Mouse (Mus musculus) midbrain, postnatal 0 days (tissue): ENCODE measurements at regions not wholly inside any gene's neighbourhood (a gene's known extent, or its start where the extent isn't known, plus 50 kb on each side); places are given as distances from the start of the nearest gene placed in this dataset.

Experiments used
- ATAC-seq: fragments of 200-750 bp; cut with Nextera tagmentation; 2 replicates; pipeline ENCODE4 v1.8.0; 2017; ENCODE audit warnings: moderate number of reproducible peaks, mild to moderate bottlenecking, moderate TSS enrichment, moderate library complexity; ENCODE audit not compliant: low FRiP score
- DNase-seq: peaks from one replicate; pipeline ENCODE4 v3.0.0-alpha.2; 2015; ENCODE audit warnings: low spot score
- H3K27ac ChIP-seq: fragments of 300-500 bp; sonication (generic); 2 replicates; pipeline ENCODE4 v1.5.1; 2014; ENCODE audit warnings: low read depth, mild to moderate bottlenecking, low read length, mixed read lengths
- H3K27me3 ChIP-seq: fragments of 300-500 bp; sonication (generic); 2 replicates; pipeline ENCODE4 v1.6.1; 2014; ENCODE audit warnings: low read length, control low read depth, mixed read lengths; ENCODE audit not compliant: insufficient read depth
- H3K36me3 ChIP-seq: fragments of 300-500 bp; sonication (generic); 2 replicates; pipeline ENCODE4 v1.6.1; 2014; ENCODE audit warnings: low read length, control low read depth, mixed read lengths; ENCODE audit not compliant: insufficient read depth
- H3K4me1 ChIP-seq: fragments of 300-500 bp; sonication (generic); 2 replicates; pipeline ENCODE4 v1.6.1; 2014; ENCODE audit warnings: mild to moderate bottlenecking, control low read depth, antibody characterized with exemption, low read length, mixed read lengths; ENCODE audit not compliant: insufficient read depth
- H3K4me2 ChIP-seq: fragments of 300-500 bp; sonication (generic); 2 replicates; pipeline ENCODE4 v1.6.1; 2014; ENCODE audit warnings: low read depth, mild to moderate bottlenecking, low read length, mixed read lengths; ENCODE audit not compliant: poor library complexity, severe bottlenecking
- H3K4me3 ChIP-seq: fragments of 300-500 bp; sonication (generic); 2 replicates; pipeline ENCODE4 v1.5.1; 2014; ENCODE audit warnings: low read depth, mild to moderate bottlenecking, low read length, moderate library complexity
- H3K9ac ChIP-seq: fragments of 300-500 bp; sonication (generic); replicated peaks from 2 replicates; pipeline ENCODE4 v1.6.1; 2014; ENCODE audit warnings: mild to moderate bottlenecking, low read length, moderate library complexity, mixed read lengths; ENCODE audit not compliant: poor library complexity, severe bottlenecking
- H3K9me3 ChIP-seq: fragments of 300-500 bp; sonication (generic); 2 replicates; pipeline ENCODE4 v1.6.1; 2016; ENCODE audit warnings: low read length, control low read depth
- CTCF ChIP-seq: IDR thresholded peaks from 2 replicates; pipeline ENCODE4 v1.5.1; 2016; ENCODE audit warnings: antibody characterized with exemption, mild to moderate bottlenecking
- WGBS: fragments of 180-500 bp; shearing (Covaris S2); extraction: QIAGEN DNeasy Blood & Tissue Kit; methylation state at CpG from one replicate; pipeline ENCODE4 v1.1.7; 2014; 5-methylcytosine and 5-hydroxymethylcytosine counted together

- Histone ChIP-seq H3K9me3 (peaks cover 8% of the 10 kb centered on the region; the same call in 1 of the 2 replicates), H3K4me2 (no peak overlapping the region), H3K27me3 (no peaks in the 10 kb centered on the region), H3K4me1 (peaks cover 3% of the 10 kb centered on the region; the same call in 1 of the 2 replicates), H3K4me3 (no peak overlapping the region), H3K27ac (no peak overlapping the region), H3K9ac (no peak overlapping the region), H3K36me3 (no peaks in the 10 kb centered on the region)
- no peak for ATAC-seq
- no peak for TF ChIP-seq CTCF
- DNase-seq = no peak
- WGBS = 35% methylated on average over 11 of the region's 11 CpGs
Observed at GRCm38 (mm10) chr9:61468897-61469509, 96.8 kb downstream of the Tle3 start.

- Histone ChIP-seq H3K4me1 (peaks cover 3% of the 10 kb centered on the region; the same call in 1 of the 2 replicates), H3K4me2 (no peak overlapping the region), H3K27me3 (no peaks in the 10 kb centered on the region), H3K27ac (no peak overlapping the region), H3K9me3 (peaks cover 8% of the 10 kb centered on the region; the same call in 1 of the 2 replicates), H3K36me3 (no peaks in the 10 kb centered on the region), H3K4me3 (no peak overlapping the region), H3K9ac (no peak overlapping the region)
- no peak for TF ChIP-seq CTCF
- ATAC-seq = 0 out of 2 replicates have a peak, but pooled peaks have one; percentile 16
- 26% methylated on average over 6 of the region's 6 CpGs for WGBS
- peak; percentile 89 for DNase-seq
Observed at GRCm38 (mm10) chr9:61468368-61468848, 96.2 kb downstream of the Tle3 start.
